Mouse (Mus musculus) liver, adult 2 months (tissue): ENCODE measurements at regions not wholly inside any gene's neighbourhood (a gene's known extent, or its start where the extent isn't known, plus 50 kb on each side); places are given as distances from the start of the nearest gene placed in this dataset.

Source experiments
- DNase-seq: peaks from one replicate; pipeline ENCODE4 v3.0.0-alpha.2; 2011; ENCODE audit warnings: low read depth, low spot score; ENCODE audit errors: extremely low read depth
- H3K27ac ChIP-seq: fragments of 200-500 bp; replicated peaks from 2 replicates; pipeline ENCODE4 v1.5.1; 2012; ENCODE audit warnings: low read depth, mild to moderate bottlenecking, control low read depth, inconsistent platforms, low read length; ENCODE audit not compliant: insufficient read depth
- H3K27me3 ChIP-seq: fragments of 200-500 bp; 2 replicates; pipeline ENCODE4 v1.6.1; 2012; ENCODE audit warnings: mild to moderate bottlenecking, moderate library complexity, low read length, inconsistent platforms; ENCODE audit not compliant: control insufficient read depth, insufficient read depth
- H3K36me3 ChIP-seq: fragments of 200-500 bp; 2 replicates; pipeline ENCODE4 v1.6.1; 2012; ENCODE audit warnings: low read length, inconsistent platforms; ENCODE audit not compliant: control insufficient read depth, insufficient read depth
- H3K4me1 ChIP-seq: fragments of 200-500 bp; 2 replicates; pipeline ENCODE4 v1.6.1; 2011; ENCODE audit warnings: low read length; ENCODE audit not compliant: control insufficient read depth, insufficient read depth
- H3K4me3 ChIP-seq: fragments of 200-500 bp; 2 replicates; pipeline ENCODE4 v1.5.1; 2011; ENCODE audit warnings: low read depth, mild to moderate bottlenecking, control low read depth, low read length, moderate library complexity; ENCODE audit not compliant: insufficient read depth
- H3K79me2 ChIP-seq: fragments of 200-500 bp; 2 replicates; pipeline ENCODE4 v1.6.1; 2012; ENCODE audit warnings: inconsistent platforms, mild to moderate bottlenecking, low read length, moderate library complexity; ENCODE audit not compliant: control insufficient read depth, insufficient read depth
- H3K9ac ChIP-seq: fragments of 200-500 bp; 2 replicates; pipeline ENCODE4 v1.6.1; 2012; ENCODE audit warnings: low read depth, mild to moderate bottlenecking, control low read depth, inconsistent platforms, low read length
- CTCF ChIP-seq: fragments of 200-500 bp; IDR thresholded peaks from 2 replicates; pipeline ENCODE4 v1.5.1; 2011; ENCODE audit warnings: low read depth, low read length, control low read depth
- POLR2A ChIP-seq: fragments of 200-500 bp; IDR thresholded peaks from 2 replicates; pipeline ENCODE4 v1.6.1; 2011; ENCODE audit warnings: low read length, control low read depth; ENCODE audit not compliant: insufficient read depth; ENCODE audit errors: extremely low read depth
- WGBS: fragments of 180-500 bp; shearing (Covaris S2); methylation state at CpG from one replicate; pipeline ENCODE4 v1.1.7; 2018; 5-methylcytosine and 5-hydroxymethylcytosine counted together

GRCm38 (mm10) chr13:69410359-69410758 lies 123.2 kb upstream of the Nsun2 start:
- no peak for DNase-seq
- no peaks in the 10 kb centered on the region for H3K27me3 ChIP-seq
- no peak overlapping the region for H3K4me3 ChIP-seq
- WGBS: 80% methylated on average over 1 of the region's 1 CpGs
- H3K9ac ChIP-seq: no peak overlapping the region
- no peaks in the 10 kb centered on the region for H3K4me1 ChIP-seq
- H3K27ac ChIP-seq: no peak overlapping the region
- TF ChIP-seq POLR2A: no peak
- no peak for TF ChIP-seq CTCF
- H3K36me3 ChIP-seq: no peaks in the 10 kb centered on the region
- H3K79me2 ChIP-seq: no peaks in the 10 kb centered on the region

- Histone ChIP-seq H3K27ac (no peak overlapping the region), H3K4me1 (no peaks in the 10 kb centered on the region), H3K9ac (no peak overlapping the region), H3K27me3 (no peaks in the 10 kb centered on the region), H3K79me2 (no peaks in the 10 kb centered on the region), H3K36me3 (no peaks in the 10 kb centered on the region), H3K4me3 (no peak overlapping the region)
- WGBS: 87% methylated on average over 7 of the region's 7 CpGs
- no peak for DNase-seq
- TF ChIP-seq CTCF: no peak
Observed at GRCm38 (mm10) chr13:69414813-69415212, 118.7 kb upstream of the Nsun2 start.

GRCm38 (mm10) chr13:69416726-69417125 lies 116.8 kb upstream of the Nsun2 start:
- no peak for DNase-seq
- Histone ChIP-seq H3K4me3 (no peak overlapping the region), H3K27me3 (no peaks in the 10 kb centered on the region), H3K9ac (no peak overlapping the region), H3K4me1 (no peaks in the 10 kb centered on the region), H3K36me3 (no peaks in the 10 kb centered on the region), H3K79me2 (no peaks in the 10 kb centered on the region), H3K27ac (no peak overlapping the region)
- WGBS: 81% methylated on average over 2 of the region's 2 CpGs
- TF ChIP-seq POLR2A: no peak
- no peak for TF ChIP-seq CTCF

GRCm38 (mm10) chr13:69417855-69418478 lies 115.6 kb upstream of the Nsun2 start:
- H3K79me2 ChIP-seq: no peaks in the 10 kb centered on the region
- no peaks in the 10 kb centered on the region for H3K27me3 ChIP-seq
- WGBS: 83% methylated on average over 14 of the region's 14 CpGs
- H3K27ac ChIP-seq: no peak overlapping the region
- H3K4me3 ChIP-seq: no peak overlapping the region
- H3K4me1 ChIP-seq: no peaks in the 10 kb centered on the region
- no peak for TF ChIP-seq CTCF
- no peak for TF ChIP-seq POLR2A
- no peaks in the 10 kb centered on the region for H3K36me3 ChIP-seq
- H3K9ac ChIP-seq: no peak overlapping the region
- no peak for DNase-seq

GRCm38 (mm10) chr13:69420166-69420565 lies 113.4 kb upstream of the Nsun2 start:
- H3K27ac ChIP-seq: no peak overlapping the region
- no peak for DNase-seq
- H3K79me2 ChIP-seq: no peaks in the 10 kb centered on the region
- no peaks in the 10 kb centered on the region for H3K4me1 ChIP-seq
- no peak for TF ChIP-seq POLR2A
- no peak for TF ChIP-seq CTCF
- H3K36me3 ChIP-seq: no peaks in the 10 kb centered on the region
- no peak overlapping the region for H3K4me3 ChIP-seq
- WGBS: 77% methylated on average over 8 of the region's 8 CpGs
- no peaks in the 10 kb centered on the region for H3K27me3 ChIP-seq
- no peak overlapping the region for H3K9ac ChIP-seq

- TF ChIP-seq CTCF (no peak), POLR2A (no peak)
- Histone ChIP-seq H3K27ac (no peak overlapping the region), H3K4me3 (no peak overlapping the region), H3K4me1 (no peaks in the 10 kb centered on the region), H3K36me3 (no peaks in the 10 kb centered on the region), H3K27me3 (no peaks in the 10 kb centered on the region), H3K79me2 (no peaks in the 10 kb centered on the region), H3K9ac (no peak overlapping the region)
- no peak for DNase-seq
Observed at GRCm38 (mm10) chr13:69421966-69422365, 111.6 kb upstream of the Nsun2 start.
